Mouse (Mus musculus) neural tube, embryonic 14.5 days (tissue): ENCODE data around the gene Acan. TPM values are rescaled to one million over a fixed set of nuclear protein-coding genes. Genes with fewer than 3 reads are reported as not detected.
A peak's percentile ranks its signal among the peaks of the same experiment; 100 is the strongest.

Experiments used
- ATAC-seq: fragments of 200-750 bp; cut with Nextera tagmentation; 2 replicates; pipeline ENCODE4 v1.8.0; 2017; ENCODE audit warnings: low read depth, mild to moderate bottlenecking, moderate TSS enrichment, moderate library complexity
- H3K27ac ChIP-seq: fragments of 300-500 bp; sonication (generic); 2 replicates; pipeline ENCODE4 v1.5.1; 2014; ENCODE audit warnings: low read depth, mild to moderate bottlenecking, control low read depth, low read length, moderate library complexity, mixed read lengths
- H3K27me3 ChIP-seq: fragments of 300-500 bp; sonication (generic); 2 replicates; pipeline ENCODE4 v1.6.1; 2014; ENCODE audit warnings: low read length; ENCODE audit not compliant: control insufficient read depth, insufficient read depth
- H3K36me3 ChIP-seq: fragments of 300-500 bp; sonication (generic); 2 replicates; pipeline ENCODE4 v1.6.1; 2014; ENCODE audit warnings: low read length, mixed read lengths; ENCODE audit not compliant: control insufficient read depth, insufficient read depth
- H3K4me1 ChIP-seq: fragments of 300-500 bp; sonication (generic); 2 replicates; pipeline ENCODE4 v1.6.1; 2014; ENCODE audit warnings: low read length; ENCODE audit not compliant: control insufficient read depth, insufficient read depth
- H3K4me2 ChIP-seq: fragments of 300-500 bp; sonication (generic); 2 replicates; pipeline ENCODE4 v1.6.1; 2014; ENCODE audit warnings: mild to moderate bottlenecking, low read depth, low read length, control low read depth
- H3K4me3 ChIP-seq: fragments of 300-500 bp; sonication (generic); 2 replicates; pipeline ENCODE4 v1.5.1; 2014; ENCODE audit warnings: low read depth, low read length, control low read depth, mixed read lengths
- H3K9ac ChIP-seq: fragments of 300-500 bp; sonication (generic); replicated peaks from 2 replicates; pipeline ENCODE4 v1.6.1; 2014; ENCODE audit warnings: low read depth, mild to moderate bottlenecking, control low read depth, low read length, mixed read lengths
- H3K9me3 ChIP-seq: fragments of 300-500 bp; sonication (generic); 2 replicates; pipeline ENCODE4 v1.6.1; 2016; ENCODE audit warnings: low read length; ENCODE audit not compliant: control insufficient read depth
- WGBS: fragments of 180-500 bp; shearing (Covaris S2); extraction: QIAGEN DNeasy Blood & Tissue Kit; methylation state at CpG from one replicate; pipeline ENCODE4 v1.1.7; 2014; 5-methylcytosine and 5-hydroxymethylcytosine counted together
- polyA plus RNA-seq: library from polyadenylated mRNA; unstranded; fragments of >200 nt; fragmentation: Nextera tagmentation; extraction: Ambion mirVana; gene quantifications from 2 replicates; pipeline ENCODE4 v1.2.1, GENCODE M21; 2014

Acan gene
- 0.13 and 0.21 TPM in 2 replicates for polyA plus RNA-seq

- 0 out of 2 replicates have a peak, but pooled peaks cover 9% of the 10 kb centered on the region for H3K4me1 ChIP-seq
- H3K4me3 ChIP-seq: peak within 1 kb of the TSS; percentile 46
- H3K9me3 ChIP-seq: no peaks in the 10 kb centered on the region
- H3K4me2 ChIP-seq: peak within 1 kb of the TSS; percentile 95
- ATAC-seq: 0 out of 2 replicates have a peak, but pooled peaks have one; percentile 2
- H3K36me3 ChIP-seq: no peaks in the 10 kb centered on the region
- H3K27me3 ChIP-seq: peaks cover 30% of the 10 kb centered on the region
- WGBS: 2% methylated on average over 17 of the region's 23 CpGs
- H3K9ac ChIP-seq: peak within 1 kb of the TSS; percentile 43
- H3K27ac ChIP-seq: no peak within 1 kb of the TSS
Observed at GRCm38 (mm10) chr7:79053383-79053889, at the start of gene Acan. Gene Acan (plus strand): TSS chr7:79053483.

- WGBS: 75% methylated on average over 9 of the region's 9 CpGs
- Histone ChIP-seq H3K27ac (no peak overlapping the region), H3K4me2 (no peak overlapping the region), H3K4me3 (no peak overlapping the region), H3K27me3 (no peaks in the 10 kb centered on the region), H3K4me1 (no peaks in the 10 kb centered on the region), H3K9ac (no peak overlapping the region), H3K36me3 (no peaks in the 10 kb centered on the region), H3K9me3 (no peaks in the 10 kb centered on the region)
- no peak for ATAC-seq
Observed at GRCm38 (mm10) chr7:79021293-79021905, 31.9 kb upstream of the Acan start.

GRCm38 (mm10) chr7:79029138-79029537, 24.1 kb upstream of the Acan start:
- Histone ChIP-seq H3K4me3 (no peak overlapping the region), H3K4me2 (no peak overlapping the region), H3K9ac (no peak overlapping the region), H3K27ac (no peak overlapping the region), H3K4me1 (no peaks in the 10 kb centered on the region), H3K36me3 (no peaks in the 10 kb centered on the region), H3K9me3 (no peaks in the 10 kb centered on the region), H3K27me3 (no peaks in the 10 kb centered on the region)
- 48% methylated on average over 3 of the region's 3 CpGs for WGBS
- no peak for ATAC-seq

- no peaks in the 10 kb centered on the region for H3K9me3 ChIP-seq
- H3K27ac ChIP-seq: no peak overlapping the region
- no peaks in the 10 kb centered on the region for H3K36me3 ChIP-seq
- WGBS: 81% methylated on average over 2 of the region's 2 CpGs
- no peak overlapping the region for H3K4me2 ChIP-seq
- H3K27me3 ChIP-seq: no peaks in the 10 kb centered on the region
- no peak for ATAC-seq
- no peaks in the 10 kb centered on the region for H3K4me1 ChIP-seq
- no peak overlapping the region for H3K4me3 ChIP-seq
- no peak overlapping the region for H3K9ac ChIP-seq
Observed at GRCm38 (mm10) chr7:79033745-79034144, 19.5 kb upstream of the Acan start.

GRCm38 (mm10) chr7:79034521-79034920, 18.8 kb upstream of the Acan start:
- Histone ChIP-seq H3K4me3 (no peak overlapping the region), H3K4me1 (no peaks in the 10 kb centered on the region), H3K27ac (no peak overlapping the region), H3K9me3 (no peaks in the 10 kb centered on the region), H3K4me2 (no peak overlapping the region), H3K36me3 (no peaks in the 10 kb centered on the region), H3K9ac (no peak overlapping the region), H3K27me3 (no peaks in the 10 kb centered on the region)
- WGBS: 84% methylated on average over 2 of the region's 2 CpGs
- ATAC-seq: no peak

- Histone ChIP-seq H3K4me1 (0 out of 2 replicates have a peak, but pooled peaks cover 9% of the 10 kb centered on the region), H3K4me2 (peak overlapping the region; percentile 95; the same call in 1 of the 2 replicates), H3K9me3 (no peaks in the 10 kb centered on the region), H3K27ac (no peak overlapping the region), H3K4me3 (no peak overlapping the region; the same call in 1 of the 2 replicates), H3K9ac (no peak overlapping the region), H3K27me3 (peaks cover 30% of the 10 kb centered on the region), H3K36me3 (no peaks in the 10 kb centered on the region)
- 24% methylated on average over 5 of the region's 5 CpGs for WGBS
- ATAC-seq: no peak
Observed at GRCm38 (mm10) chr7:79052081-79052480, 1.2 kb upstream of the Acan start.

- peak; percentile 80 for ATAC-seq
- WGBS: under 1% methylated on average over 58 of the region's 66 CpGs
- H3K27me3 ChIP-seq: peaks cover 30% of the 10 kb centered on the region
- H3K27ac ChIP-seq: no peak overlapping the region
- H3K36me3 ChIP-seq: no peaks in the 10 kb centered on the region
- H3K4me3 ChIP-seq: peak overlapping the region; percentile 46
- no peaks in the 10 kb centered on the region for H3K9me3 ChIP-seq
- peak overlapping the region; percentile 43 for H3K9ac ChIP-seq
- H3K4me1 ChIP-seq: 0 out of 2 replicates have a peak, but pooled peaks cover 9% of the 10 kb centered on the region
- peak overlapping the region; percentile 95 for H3K4me2 ChIP-seq
Observed at GRCm38 (mm10) chr7:79052521-79053382, 531 bp upstream of the Acan start.

GRCm38 (mm10) chr7:79054111-79054510, 828 bp downstream of the Acan start:
- Histone ChIP-seq H3K27me3 (peaks cover 30% of the 10 kb centered on the region), H3K27ac (no peak overlapping the region), H3K4me3 (no peak overlapping the region), H3K9ac (no peak overlapping the region), H3K36me3 (no peaks in the 10 kb centered on the region), H3K4me2 (no peak overlapping the region), H3K4me1 (0 out of 2 replicates have a peak, but pooled peaks cover 9% of the 10 kb centered on the region), H3K9me3 (no peaks in the 10 kb centered on the region)
- ATAC-seq: no peak
- 10% methylated on average over 13 of the region's 13 CpGs for WGBS

- Histone ChIP-seq H3K4me2 (no peak overlapping the region), H3K27me3 (peaks cover 8% of the 10 kb centered on the region), H3K36me3 (no peaks in the 10 kb centered on the region), H3K27ac (no peak overlapping the region), H3K4me3 (no peak overlapping the region), H3K4me1 (0 out of 2 replicates have a peak, but pooled peaks cover under 1% of the 10 kb centered on the region), H3K9ac (no peak overlapping the region), H3K9me3 (no peaks in the 10 kb centered on the region)
- ATAC-seq: no peak
- WGBS: 26% methylated on average over 2 of the region's 2 CpGs
Observed at GRCm38 (mm10) chr7:79058546-79058945, 5.3 kb downstream of the Acan start.
